Mouse (Mus musculus): ENCODE results near the gene Gnb5.

GRCm38 (mm10) chr9:75306126-75306898 is at the start of gene Gnb5:
- TF ChIP-seq ZNF384 (IDR thresholded peaks at IDR 0.05; ENCODE audit: low read depth, low read length) (no peak), NELFE (IDR thresholded peaks at IDR 0.05; ENCODE audit: low read depth, low read length) (no peak), POLR2A (IDR thresholded peaks at IDR 0.05; ENCODE audit: low read depth, low read length) (no peak), E2F4 (IDR thresholded peaks at IDR 0.05; ENCODE audit: insufficient replicate concordance, low read depth, low read length) (no peak), CTCF (conservative IDR thresholded peaks at IDR 0.05 in 1 of 2, IDR thresholded peaks at IDR 0.05 in 1 of 2; ENCODE audit: low read depth in 2 of 2, low read length in 2 of 2) (no peak), RAD21 (IDR thresholded peaks at IDR 0.05; ENCODE audit: low read depth, low read length) (no peak), EP300 (IDR thresholded peaks at IDR 0.05; ENCODE audit: low read length) (no peak), USF1 (IDR thresholded peaks at IDR 0.05; ENCODE audit: low read depth, low read length) (no peak), MAFK (IDR thresholded peaks at IDR 0.05; ENCODE audit: insufficient replicate concordance, low read length) (no peak), ZC3H11A (IDR thresholded peaks at IDR 0.05; ENCODE audit: low read depth, low read length) (no peak), ETS1 (conservative IDR thresholded peaks at IDR 0.05; ENCODE audit: low read depth, low read length) (no peak), MAZ (IDR thresholded peaks at IDR 0.05; ENCODE audit: low read depth, low read length) (no peak), GABPA (IDR thresholded peaks at IDR 0.05; ENCODE audit: insufficient replicate concordance, low read depth, low read length) (no peak), MXI1 (IDR thresholded peaks at IDR 0.05; ENCODE audit: low read depth, low read length) (no peak)
